Mouse (Mus musculus) kidney, embryonic 16.5 days (tissue): Measurements from ENCODE around the gene Rtn4ip1. TPM values are rescaled to one million over a fixed set of nuclear protein-coding genes. Genes with fewer than 3 reads are reported as not detected.

Experiments used
- ATAC-seq: fragments of 200-750 bp; cut with Nextera tagmentation; 2 replicates; pipeline ENCODE4 v1.8.0; 2017; ENCODE audit warnings: moderate TSS enrichment; ENCODE audit not compliant: low FRiP score, low TSS enrichment
- H3K27ac ChIP-seq: fragments of 300-500 bp; sonication (generic); 2 replicates; pipeline ENCODE4 v1.5.1; 2014; ENCODE audit warnings: low read length
- H3K27me3 ChIP-seq: fragments of 300-500 bp; sonication (generic); 2 replicates; pipeline ENCODE4 v1.6.1; 2014; ENCODE audit warnings: low read length, control low read depth, mixed read lengths; ENCODE audit not compliant: insufficient read depth
- H3K36me3 ChIP-seq: fragments of 300-500 bp; sonication (generic); 2 replicates; pipeline ENCODE4 v1.6.1; 2014; ENCODE audit warnings: low read length, control low read depth, mixed read lengths; ENCODE audit not compliant: insufficient read depth
- H3K4me1 ChIP-seq: fragments of 300-500 bp; sonication (generic); 2 replicates; pipeline ENCODE4 v1.6.1; 2014; ENCODE audit warnings: low read length, control low read depth, mixed read lengths; ENCODE audit not compliant: insufficient read depth
- H3K4me2 ChIP-seq: fragments of 300-500 bp; sonication (generic); replicated peaks from 2 replicates; pipeline ENCODE4 v1.6.1; 2014; ENCODE audit warnings: low read depth, low read length
- H3K4me3 ChIP-seq: fragments of 300-500 bp; sonication (generic); 2 replicates; pipeline ENCODE4 v1.5.1; 2014; ENCODE audit warnings: mild to moderate bottlenecking, low read length
- H3K9ac ChIP-seq: fragments of 300-500 bp; sonication (generic); replicated peaks from 2 replicates; pipeline ENCODE4 v1.6.1; 2014; ENCODE audit warnings: low read length
- H3K9me3 ChIP-seq: fragments of 300-500 bp; sonication (generic); 2 replicates; pipeline ENCODE4 v1.6.1; 2016; ENCODE audit warnings: low read length, control low read depth
- WGBS: fragments of 180-500 bp; shearing (Covaris S2); extraction: QIAGEN DNeasy Blood & Tissue Kit; methylation state at CpG from one replicate; pipeline ENCODE4 v1.1.7; 2014; 5-methylcytosine and 5-hydroxymethylcytosine counted together
- polyA plus RNA-seq: library from polyadenylated mRNA; unstranded; fragments of >200 nt; fragmentation: Nextera tagmentation; extraction: Ambion mirVana; gene quantifications from 2 replicates; pipeline ENCODE4 v1.2.1, GENCODE M21; 2015

The Rtn4ip1 gene
- polyA plus RNA-seq, 1 experiment from 2014 or later = 18.7 TPM

DNA sequence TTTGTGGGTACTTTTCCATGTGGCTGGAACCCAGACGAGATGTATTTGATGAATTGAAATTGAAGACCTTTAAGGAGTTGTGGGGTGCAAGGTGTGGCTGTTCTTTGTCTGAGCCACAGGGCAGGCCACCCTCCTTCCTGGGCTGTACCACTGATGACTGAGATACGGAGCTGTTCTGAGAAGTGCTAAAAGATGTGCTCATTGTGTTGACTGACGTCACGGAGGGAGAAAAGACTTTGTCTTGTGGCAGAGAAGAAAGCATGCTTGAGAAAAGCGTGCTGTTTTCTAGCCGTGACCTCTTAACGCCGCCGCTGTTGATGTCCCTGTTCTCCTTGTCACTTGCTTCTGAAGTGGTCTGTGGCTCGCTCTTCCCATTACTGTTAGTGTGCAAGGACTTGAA, 95.7 kb downstream of the Rtn4ip1 start:
- no peaks in the 10 kb centered on the region for H3K36me3 ChIP-seq
- no peaks in the 10 kb centered on the region for H3K9me3 ChIP-seq
- H3K4me1 ChIP-seq = no peaks in the 10 kb centered on the region
- H3K27me3 ChIP-seq = peaks cover 17% of the 10 kb centered on the region
- no peak overlapping the region for H3K27ac ChIP-seq
- H3K9ac ChIP-seq = no peak overlapping the region
- no peak for ATAC-seq
- no peak overlapping the region for H3K4me3 ChIP-seq
- H3K4me2 ChIP-seq = no peak overlapping the region
- WGBS = 90% methylated on average over 10 of the region's 10 CpGs

- ATAC-seq = no peak
- no peak overlapping the region for H3K4me3 ChIP-seq
- H3K27me3 ChIP-seq = peaks cover 24% of the 10 kb centered on the region
- no peaks in the 10 kb centered on the region for H3K36me3 ChIP-seq
- H3K27ac ChIP-seq = no peak overlapping the region
- H3K4me1 ChIP-seq = 0 out of 2 replicates have a peak, but pooled peaks cover under 1% of the 10 kb centered on the region
- H3K9me3 ChIP-seq = no peaks in the 10 kb centered on the region
- WGBS = 62% methylated on average over 9 of the region's 9 CpGs
- no peak overlapping the region for H3K9ac ChIP-seq
- no peak overlapping the region for H3K4me2 ChIP-seq
Observed at GRCm38 (mm10) chr10:43998023-43998422, 96.4 kb downstream of the Rtn4ip1 start.

GRCm38 (mm10) chr10:43998503-43999082, 97.0 kb downstream of the Rtn4ip1 start:
- Histone ChIP-seq H3K9ac (no peak overlapping the region), H3K4me3 (no peak overlapping the region), H3K27me3 (peaks cover 30% of the 10 kb centered on the region), H3K36me3 (no peaks in the 10 kb centered on the region), H3K9me3 (no peaks in the 10 kb centered on the region), H3K4me2 (no peak overlapping the region), H3K4me1 (0 out of 2 replicates have a peak, but pooled peaks cover 6% of the 10 kb centered on the region), H3K27ac (no peak overlapping the region)
- no peak for ATAC-seq
- WGBS = 82% methylated on average over 8 of the region's 8 CpGs

DNA sequence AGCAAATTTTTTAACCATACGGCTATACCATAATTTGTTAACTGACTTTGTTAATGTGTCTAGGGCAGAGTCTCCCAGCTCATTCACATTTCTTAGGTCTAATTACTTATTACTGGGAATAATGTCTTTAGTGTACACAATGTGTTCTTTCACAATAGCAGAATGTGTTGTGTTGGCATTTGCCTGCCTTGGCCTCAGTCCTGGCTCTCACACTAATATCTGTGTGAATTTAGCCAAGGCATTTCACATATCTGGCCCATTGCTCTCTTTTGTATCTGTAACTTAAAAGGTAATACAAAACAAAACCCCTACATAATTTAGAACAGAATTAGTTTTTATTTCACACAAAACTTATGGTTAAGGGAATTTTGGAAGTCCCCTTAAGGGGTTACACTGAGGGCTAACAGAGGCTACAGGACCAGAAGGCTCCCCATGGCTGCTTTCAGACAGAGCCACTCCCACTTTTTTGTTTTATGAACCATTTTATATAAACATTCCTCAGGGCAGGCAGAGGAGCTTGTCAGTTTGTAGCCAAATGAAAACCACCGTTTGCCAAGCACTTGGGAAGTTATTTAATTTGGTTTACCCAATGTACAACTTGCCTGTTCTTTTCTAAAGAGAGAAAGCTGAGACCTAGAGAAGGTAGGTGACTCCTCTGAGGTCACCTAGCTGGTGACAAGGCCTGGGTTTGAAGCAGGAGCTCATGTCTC, 98.7 kb downstream of the Rtn4ip1 start:
- Histone ChIP-seq H3K27me3 (peaks cover 47% of the 10 kb centered on the region), H3K36me3 (no peaks in the 10 kb centered on the region), H3K9ac (no peak overlapping the region), H3K4me3 (no peak overlapping the region), H3K4me2 (no peak overlapping the region), H3K4me1 (peaks cover 16% of the 10 kb centered on the region), H3K9me3 (no peaks in the 10 kb centered on the region), H3K27ac (no peak overlapping the region)
- no peak for ATAC-seq
- 38% methylated on average over 2 of the region's 2 CpGs for WGBS

- peaks cover 62% of the 10 kb centered on the region for H3K27me3 ChIP-seq
- no peak overlapping the region for H3K9ac ChIP-seq
- H3K27ac ChIP-seq = no peak overlapping the region
- 21% methylated on average over 14 of the region's 14 CpGs for WGBS
- ATAC-seq = no peak
- no peaks in the 10 kb centered on the region for H3K9me3 ChIP-seq
- no peaks in the 10 kb centered on the region for H3K36me3 ChIP-seq
- peaks cover 29% of the 10 kb centered on the region for H3K4me1 ChIP-seq
- peak overlapping the region; percentile 76 for H3K4me2 ChIP-seq
- H3K4me3 ChIP-seq = peak overlapping the region; percentile 73; the same call in 1 of the 2 replicates
Observed at GRCm38 (mm10) chr10:44002004-44002940, 100.7 kb downstream of the Rtn4ip1 start.

DNA sequence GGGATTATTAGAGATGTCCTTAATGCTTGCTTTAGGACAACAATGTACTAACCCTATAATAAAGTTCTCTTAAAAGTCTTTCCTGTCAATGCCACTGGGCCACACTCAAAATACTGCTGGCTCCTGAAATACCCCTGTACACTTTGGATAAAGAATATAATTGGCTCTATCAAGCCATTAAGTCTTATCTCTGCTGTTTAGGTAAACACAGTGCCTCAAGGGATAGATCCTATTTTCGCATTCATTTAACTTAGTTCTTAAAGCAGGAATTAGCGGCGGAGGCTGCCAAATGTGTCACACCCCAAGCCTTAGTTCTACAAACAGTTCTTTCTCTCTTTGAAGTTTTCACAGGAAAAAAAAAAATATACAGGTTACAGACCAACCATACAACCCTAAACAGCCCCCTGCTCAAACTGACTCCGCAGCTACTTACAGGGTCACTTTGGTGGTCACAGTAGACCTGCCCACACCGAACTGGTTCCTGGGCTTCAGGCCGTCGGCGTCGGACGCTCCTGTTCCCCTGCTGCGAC, 101.5 kb downstream of the Rtn4ip1 start:
- Histone ChIP-seq H3K9ac (peak overlapping the region; percentile 68), H3K36me3 (no peaks in the 10 kb centered on the region), H3K9me3 (no peaks in the 10 kb centered on the region), H3K4me3 (peak overlapping the region; percentile 73), H3K4me2 (peak overlapping the region; percentile 76), H3K27ac (no peak overlapping the region), H3K4me1 (peaks cover 29% of the 10 kb centered on the region), H3K27me3 (peaks cover 63% of the 10 kb centered on the region)
- no peak for ATAC-seq
- WGBS = 4% methylated on average over 11 of the region's 11 CpGs

GRCm38 (mm10) chr10:44003551-44004151, 102.0 kb downstream of the Rtn4ip1 start:
- Histone ChIP-seq H3K4me3 (peak overlapping the region; percentile 73), H3K9ac (peak overlapping the region; percentile 68), H3K4me2 (peak overlapping the region; percentile 76), H3K27me3 (peaks cover 63% of the 10 kb centered on the region), H3K36me3 (no peaks in the 10 kb centered on the region), H3K27ac (no peak overlapping the region), H3K9me3 (no peaks in the 10 kb centered on the region), H3K4me1 (peaks cover 29% of the 10 kb centered on the region)
- WGBS = under 1% methylated on average over 61 of the region's 68 CpGs
- ATAC-seq = no peak; the same call in 1 of the 2 replicates

DNA sequence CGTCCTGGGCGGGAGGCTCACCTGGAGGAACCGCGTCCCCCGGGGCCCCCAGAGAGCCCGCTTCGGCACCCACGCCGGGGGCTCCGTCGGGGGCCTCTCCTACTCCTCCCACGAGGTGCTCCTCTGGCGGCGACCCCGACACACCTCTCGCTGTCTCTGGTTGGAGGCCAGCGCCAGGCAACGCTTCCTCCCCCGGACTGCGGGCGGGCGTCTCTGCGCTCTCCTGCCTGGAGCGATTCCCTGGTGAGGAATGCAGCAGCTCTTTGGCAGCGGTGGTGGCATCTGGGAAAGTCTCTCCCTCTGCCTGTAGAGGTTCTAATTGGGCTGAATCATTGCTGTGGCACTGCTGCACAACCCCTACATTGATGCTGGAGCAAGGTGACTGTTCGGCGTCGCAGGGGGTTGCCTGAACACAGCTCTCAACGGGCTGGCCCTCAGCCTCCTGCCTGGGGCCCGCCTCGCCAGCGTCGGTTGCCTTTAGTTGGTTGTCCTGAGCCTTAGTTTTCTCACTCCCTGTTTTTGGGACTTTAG, 102.7 kb downstream of the Rtn4ip1 start:
- Histone ChIP-seq H3K9me3 (no peaks in the 10 kb centered on the region), H3K27ac (no peak overlapping the region), H3K36me3 (no peaks in the 10 kb centered on the region), H3K4me2 (peak overlapping the region; percentile 76), H3K4me3 (peak overlapping the region; percentile 73), H3K4me1 (peaks cover 29% of the 10 kb centered on the region), H3K27me3 (peaks cover 63% of the 10 kb centered on the region), H3K9ac (peak overlapping the region; percentile 68)
- 0 out of 2 replicates have a peak, but pooled peaks have one; percentile 20 for ATAC-seq
- WGBS = 2% methylated on average over 33 of the region's 33 CpGs
